Mouse (Mus musculus) olfactory bulb, adult 2 months (tissue): Measurements from ENCODE around the gene Twnk.

Source experiments
- CTCF ChIP-seq: fragments of 200-500 bp; IDR thresholded peaks from 2 replicates; pipeline ENCODE4 v1.5.1; 2012; ENCODE audit warnings: low read depth, mild to moderate bottlenecking, low read length, moderate library complexity; ENCODE audit not compliant: insufficient read depth
- POLR2A ChIP-seq: fragments of 200-500 bp; IDR thresholded peaks from 2 replicates; pipeline ENCODE4 v1.6.1; 2012; ENCODE audit warnings: mild to moderate bottlenecking, low read depth, low read length, moderate library complexity; ENCODE audit not compliant: insufficient read depth

DNA sequence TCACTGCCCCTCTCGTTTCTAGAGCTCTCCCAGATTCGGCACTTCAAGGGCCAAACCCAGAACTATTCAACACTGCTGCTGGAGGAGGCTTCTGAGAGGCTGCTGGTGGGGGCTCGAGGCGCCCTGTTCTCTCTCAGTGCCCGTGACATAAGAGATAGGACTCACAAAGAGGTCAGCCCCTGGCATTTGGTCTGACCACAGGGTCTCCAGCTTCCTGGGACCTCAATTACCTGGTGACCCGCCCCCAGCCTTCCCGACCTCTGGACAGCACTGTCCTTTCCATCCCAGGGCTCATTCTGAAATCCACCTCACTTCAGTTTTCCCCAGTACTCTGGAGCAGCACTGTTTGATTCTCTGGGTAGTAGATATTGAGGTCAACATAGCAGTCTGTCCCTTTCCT, 12.8 kb upstream of the Twnk start:
- TF ChIP-seq CTCF, result no peak
- TF ChIP-seq POLR2A, result no peak
